Mouse (Mus musculus): ENCODE results near the gene Usp5. TPM values are rescaled to one million over a fixed set of nuclear protein-coding genes. Genes with fewer than 3 reads are reported as not detected.
"Not testable (repeated sequence)": the region's sequence is repeated elsewhere in the genome, so short reads cannot be mapped to it uniquely, and the experiment has no call there.

Gene Usp5
- polyA plus RNA-seq, 1 experiment, result 65.0 TPM

DNA sequence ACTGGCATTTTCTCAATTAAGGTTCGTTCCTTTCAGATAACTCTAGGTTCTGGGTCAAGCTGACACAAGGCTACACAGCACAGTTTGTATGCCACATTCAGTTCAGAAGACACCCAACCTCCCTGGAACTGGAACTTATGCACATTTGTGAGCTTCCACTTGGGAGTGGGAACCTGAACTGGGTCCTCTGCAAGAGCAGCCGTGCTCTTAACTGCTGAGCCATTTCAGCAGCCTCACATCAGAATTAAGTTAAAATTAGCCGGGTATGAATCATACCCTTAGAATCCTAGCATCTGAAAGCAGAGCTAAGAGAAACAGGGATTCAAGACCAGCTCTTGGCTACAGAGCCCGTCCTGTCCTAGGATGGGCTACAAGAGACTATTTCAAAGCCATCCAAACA is 21.9 kb downstream of the Usp5 start:
- TF ChIP-seq CTCF (IDR thresholded peaks at IDR 0.05; ENCODE audit: low read depth, low read length) (no peak), POLR2A (IDR thresholded peaks at IDR 0.05; ENCODE audit: borderline replicate concordance, low read depth, low read length) (no peak)
- H3K27ac ChIP-seq (ENCODE audit: insufficient read depth, low read depth, low read length), result peak overlapping the region; percentile 94
- no peak overlapping the region for H3K4me3 ChIP-seq (ENCODE audit: insufficient read depth, low read length)
- H3K4me1 ChIP-seq (ENCODE audit: control insufficient read depth, insufficient read depth, low read length), result peaks cover 35% of the 10 kb centered on the region

DNA sequence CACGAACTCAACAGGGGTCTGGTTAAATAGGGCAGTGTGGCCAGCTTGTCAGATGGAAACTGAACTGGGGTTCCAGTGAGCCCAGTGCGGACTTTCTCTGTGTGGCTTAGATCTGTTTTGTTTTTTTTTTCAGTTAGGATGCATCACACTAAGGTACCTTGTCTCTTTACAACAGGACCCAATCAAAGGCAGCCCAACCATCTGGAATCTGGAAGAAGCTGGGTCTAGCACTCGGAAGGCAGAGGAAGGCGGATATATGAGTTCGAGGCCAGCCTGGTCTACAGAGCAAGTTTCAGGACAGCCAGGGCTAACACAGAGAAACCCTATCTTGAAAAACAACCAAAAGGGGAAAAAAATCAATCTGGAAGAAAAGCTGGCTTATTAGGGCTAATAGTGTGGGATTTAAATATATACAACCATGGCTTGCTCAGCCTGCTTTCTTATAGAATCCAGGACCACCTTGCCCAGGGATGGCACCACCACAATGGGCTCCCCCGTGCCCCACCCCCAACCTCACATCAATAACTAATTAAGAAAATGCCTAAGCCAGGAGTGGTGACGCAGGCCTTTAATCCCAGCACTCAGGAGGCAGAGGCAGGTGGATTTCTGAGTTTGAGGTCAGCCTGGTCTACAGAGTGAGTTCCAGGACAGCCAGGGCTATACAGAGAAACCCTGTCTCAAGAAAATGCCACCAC is 22.7 kb downstream of the Usp5 start:
- Histone ChIP-seq H3K4me1 (ENCODE audit: control insufficient read depth, insufficient read depth, low read length) (peaks cover 27% of the 10 kb centered on the region), H3K27ac (ENCODE audit: insufficient read depth, low read depth, low read length) (peak overlapping the region; percentile 98), H3K4me3 (ENCODE audit: insufficient read depth, low read length) (peak overlapping the region; percentile 31)
- TF ChIP-seq CTCF (IDR thresholded peaks at IDR 0.05; ENCODE audit: low read depth, low read length), result no peak

DNA sequence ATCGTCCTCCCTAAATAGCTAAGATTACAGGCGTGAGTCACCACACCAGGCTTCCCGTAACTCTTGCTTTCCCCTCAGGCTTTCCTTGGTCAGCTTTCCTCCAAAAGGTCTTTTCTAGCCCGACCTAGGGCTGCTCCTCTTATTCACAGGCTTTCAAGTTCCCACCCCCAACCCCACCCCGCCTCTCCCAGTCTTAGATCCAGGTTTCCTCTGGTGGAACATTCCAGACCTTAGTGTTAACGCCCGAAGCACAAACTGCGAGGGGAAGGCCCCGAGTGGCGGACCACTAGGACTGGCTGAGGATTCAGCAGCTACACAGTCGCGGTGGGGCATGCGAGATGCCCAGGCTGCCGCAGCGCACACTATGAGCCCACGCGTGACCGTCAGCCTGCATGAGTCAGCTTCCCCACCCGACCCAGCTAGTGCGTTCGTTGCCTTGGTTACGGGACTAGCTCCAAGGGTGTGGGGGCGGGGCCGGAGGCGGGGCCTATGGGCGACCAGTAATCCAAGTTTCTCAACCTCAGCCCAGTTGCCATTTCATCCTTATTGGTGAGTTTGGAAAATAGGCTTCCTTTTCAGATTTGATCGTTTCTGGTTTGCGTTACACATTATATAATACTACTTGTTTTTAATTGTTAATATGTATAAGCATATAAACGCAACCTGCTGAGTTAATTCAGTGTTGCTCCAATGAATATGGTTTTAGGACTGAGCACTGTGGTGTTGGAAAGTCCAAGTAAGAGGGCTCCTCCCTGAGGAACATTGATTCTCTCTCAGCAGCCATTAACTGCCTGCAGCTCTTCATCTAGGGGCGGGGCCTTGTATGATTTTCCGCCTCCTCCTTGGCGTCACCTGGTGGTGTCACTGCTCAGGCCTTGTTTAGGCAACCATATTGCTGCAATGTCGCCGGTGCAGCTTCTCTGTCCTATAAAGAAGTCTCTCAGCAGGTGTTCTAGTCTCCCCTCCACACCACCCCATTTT is 23.7 kb downstream of the Usp5 start:
- Histone ChIP-seq H3K27ac (ENCODE audit: insufficient read depth, low read depth, low read length) (peak overlapping the region; percentile 98), H3K4me1 (ENCODE audit: control insufficient read depth, insufficient read depth, low read length) (peaks cover 24% of the 10 kb centered on the region), H3K4me3 (ENCODE audit: insufficient read depth, low read length) (peak overlapping the region; percentile 83)
- TF ChIP-seq CTCF (IDR thresholded peaks at IDR 0.05; ENCODE audit: low read depth, low read length) (no peak), POLR2A (IDR thresholded peaks at IDR 0.05; ENCODE audit: borderline replicate concordance, low read depth, low read length) (peak; percentile 88; the same call in 1 of the 2 replicates)

DNA sequence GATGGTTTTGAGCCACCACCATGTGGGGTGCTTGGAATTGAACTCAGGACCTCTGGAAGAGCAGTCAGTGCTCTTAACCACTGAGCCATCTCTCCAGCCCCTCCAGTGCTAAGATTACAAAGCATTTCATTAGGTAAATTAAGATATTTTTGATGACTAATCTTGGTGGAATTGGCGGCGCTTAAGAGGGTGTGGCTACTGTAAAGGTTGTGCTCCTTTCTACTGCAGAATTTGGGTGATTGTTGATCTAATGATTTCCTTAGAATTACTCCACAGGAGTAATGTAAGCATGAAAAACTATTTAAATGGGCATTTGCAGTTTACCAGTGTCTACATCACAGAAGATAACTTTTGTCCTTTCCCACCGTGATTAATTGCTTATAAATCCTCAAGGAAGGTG is 24.9 kb downstream of the Usp5 start:
- TF ChIP-seq CTCF (IDR thresholded peaks at IDR 0.05; ENCODE audit: low read depth, low read length) (no peak), POLR2A (IDR thresholded peaks at IDR 0.05; ENCODE audit: borderline replicate concordance, low read depth, low read length) (no peak)
- Histone ChIP-seq H3K4me3 (ENCODE audit: insufficient read depth, low read length) (peak overlapping the region; percentile 83), H3K27ac (ENCODE audit: insufficient read depth, low read depth, low read length) (peak overlapping the region; percentile 98), H3K4me1 (ENCODE audit: control insufficient read depth, insufficient read depth, low read length) (peaks cover 22% of the 10 kb centered on the region)

DNA sequence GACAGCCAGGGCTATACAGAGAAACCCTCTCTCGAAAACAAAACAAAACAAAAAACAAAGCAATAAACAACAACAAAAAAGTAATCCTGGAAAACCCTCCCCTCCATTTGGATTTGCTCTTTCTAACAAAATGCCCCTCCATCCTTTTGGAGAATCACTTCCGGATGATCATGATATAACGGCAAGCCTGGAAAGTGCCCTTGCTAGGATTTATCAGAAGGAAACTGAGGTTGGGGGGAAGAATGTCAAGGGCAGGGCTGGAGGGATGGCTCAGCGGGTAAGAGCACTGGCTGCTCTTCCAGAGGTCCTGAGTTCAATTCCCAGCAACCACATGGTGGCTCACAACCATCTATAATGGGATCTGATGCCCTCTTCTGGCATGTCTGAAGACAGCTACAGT is 25.6 kb downstream of the Usp5 start:
- not testable (repeated sequence) for H3K27ac ChIP-seq (ENCODE audit: insufficient read depth, low read depth, low read length); H3K4me3 ChIP-seq (ENCODE audit: insufficient read depth, low read length)
- peaks cover 22% of the 10 kb centered on the region for H3K4me1 ChIP-seq (ENCODE audit: control insufficient read depth, insufficient read depth, low read length)

DNA sequence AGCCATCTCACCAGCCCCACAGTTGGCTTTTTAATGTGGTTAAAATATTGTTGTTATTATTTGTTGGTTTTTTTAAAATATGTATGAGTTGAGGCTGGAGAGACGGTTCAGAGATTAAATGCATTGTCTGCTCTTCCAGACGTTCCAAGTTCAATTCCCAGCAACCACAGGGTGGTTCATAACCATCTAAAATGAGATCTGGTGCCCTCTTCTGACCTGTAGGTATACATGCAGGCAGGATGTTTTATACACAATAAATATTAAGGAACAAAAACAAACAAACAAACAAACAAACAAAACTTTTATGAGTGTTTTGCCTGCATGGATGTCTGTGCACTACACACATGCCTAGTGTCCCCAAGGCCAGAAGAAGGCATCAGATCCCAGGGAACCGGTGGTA is 26.2 kb downstream of the Usp5 start:
- Histone ChIP-seq H3K4me3 (ENCODE audit: insufficient read depth, low read length) (no peak overlapping the region), H3K27ac (ENCODE audit: insufficient read depth, low read depth, low read length) (no peak overlapping the region)
- TF ChIP-seq CTCF (IDR thresholded peaks at IDR 0.05; ENCODE audit: low read depth, low read length) (no peak), POLR2A (IDR thresholded peaks at IDR 0.05; ENCODE audit: borderline replicate concordance, low read depth, low read length) (no peak)

DNA sequence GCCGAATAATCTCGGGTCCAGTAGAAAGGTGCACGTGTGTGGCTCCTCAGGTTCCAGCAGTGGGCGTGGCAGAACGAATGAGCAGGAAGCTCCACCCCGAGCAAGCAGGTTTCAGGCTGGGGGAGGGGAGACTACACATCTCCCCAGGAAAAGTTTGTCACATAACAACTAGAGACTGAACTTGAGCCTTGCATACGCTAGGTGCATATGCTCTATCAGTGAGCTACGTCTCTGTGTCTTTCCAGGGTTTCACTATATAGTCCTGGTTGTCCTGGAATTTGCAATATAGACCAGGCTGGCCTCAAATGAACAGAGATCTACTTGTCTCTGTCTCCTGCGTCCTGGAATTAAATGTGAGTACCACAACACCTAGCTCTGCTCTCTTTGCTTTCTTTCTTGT is 26.9 kb downstream of the Usp5 start:
- H3K27ac ChIP-seq (ENCODE audit: insufficient read depth, low read depth, low read length); H3K4me3 ChIP-seq (ENCODE audit: insufficient read depth, low read length): not testable (repeated sequence)
- peaks cover 13% of the 10 kb centered on the region for H3K4me1 ChIP-seq (ENCODE audit: control insufficient read depth, insufficient read depth, low read length)

More for the DNA sequence above, 26.2 kb downstream of the Usp5 start:
- peaks cover 20% of the 10 kb centered on the region for H3K4me1 ChIP-seq (ENCODE audit: control insufficient read depth, insufficient read depth, low read length)

DNA sequence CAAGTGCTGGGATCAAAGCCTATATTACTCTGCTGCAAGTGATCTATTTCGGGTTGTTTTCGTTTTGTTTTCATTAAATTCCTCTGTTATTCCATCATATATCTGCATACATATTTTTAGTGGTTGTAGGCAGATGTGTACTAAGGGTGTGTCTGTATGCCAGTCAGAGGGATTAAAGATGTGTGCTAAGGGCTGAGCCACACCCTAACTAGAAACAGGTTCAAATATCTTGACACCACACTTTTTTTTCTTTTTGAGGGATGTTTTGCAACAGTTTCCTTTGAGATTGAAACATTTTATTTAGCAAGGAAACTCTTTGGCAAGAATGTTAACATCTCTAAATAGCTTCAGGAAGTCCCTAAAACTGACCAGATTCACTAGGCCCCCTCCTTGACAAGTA is 33.1 kb downstream of the Usp5 start:
- H3K4me3 ChIP-seq (ENCODE audit: insufficient read depth, low read length), result no peak overlapping the region
- no peaks in the 10 kb centered on the region for H3K4me1 ChIP-seq (ENCODE audit: control insufficient read depth, insufficient read depth, low read length)
- no peak for TF ChIP-seq CTCF (IDR thresholded peaks at IDR 0.05; ENCODE audit: low read depth, low read length)
- no peak for TF ChIP-seq POLR2A (IDR thresholded peaks at IDR 0.05; ENCODE audit: borderline replicate concordance, low read depth, low read length)
- H3K27ac ChIP-seq (ENCODE audit: insufficient read depth, low read depth, low read length), result no peak overlapping the region

DNA sequence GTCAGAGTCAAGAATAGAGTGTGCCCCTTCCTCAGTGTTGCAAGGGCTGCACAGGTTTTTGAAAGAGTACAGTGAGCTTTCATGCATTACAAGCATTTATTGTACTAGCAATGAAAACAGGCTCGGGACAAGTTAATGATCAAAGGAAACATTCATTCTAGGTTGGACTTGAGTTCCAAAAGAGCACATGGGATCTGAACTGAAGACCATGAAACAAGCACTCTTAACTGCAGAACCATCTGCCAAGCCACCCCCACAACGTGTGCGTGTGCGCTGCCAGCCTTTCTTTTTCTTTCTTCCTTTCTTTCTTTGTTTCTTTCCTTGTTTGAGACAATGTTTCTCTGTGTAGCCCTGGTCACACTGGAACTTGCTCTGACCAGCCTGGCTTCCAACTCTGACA is 33.5 kb downstream of the Usp5 start:
- no peak overlapping the region for H3K27ac ChIP-seq (ENCODE audit: insufficient read depth, low read depth, low read length)
- no peak for TF ChIP-seq POLR2A (IDR thresholded peaks at IDR 0.05; ENCODE audit: borderline replicate concordance, low read depth, low read length)
- TF ChIP-seq CTCF (IDR thresholded peaks at IDR 0.05; ENCODE audit: low read depth, low read length), result no peak

DNA sequence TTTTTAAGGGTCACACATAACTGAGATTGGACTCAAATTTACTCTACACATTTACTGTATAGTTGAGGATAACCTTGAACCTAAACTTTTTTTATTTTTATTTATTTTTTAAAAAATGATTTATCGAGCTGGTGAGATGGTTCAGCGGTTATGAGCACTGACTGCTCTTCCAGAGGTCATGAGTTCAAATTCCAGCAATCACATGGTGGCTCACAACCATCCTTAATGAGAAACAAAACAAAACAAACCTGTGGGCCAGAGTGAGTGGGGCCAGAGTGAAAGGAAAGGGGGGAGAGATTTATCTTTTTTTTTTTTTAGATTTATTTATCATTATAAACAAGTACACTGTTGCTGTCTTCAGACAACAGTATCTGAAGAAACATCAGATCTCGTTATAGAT is 37.4 kb downstream of the Usp5 start:
- TF ChIP-seq CTCF (IDR thresholded peaks at IDR 0.05; ENCODE audit: low read depth, low read length), result no peak
- TF ChIP-seq POLR2A (IDR thresholded peaks at IDR 0.05; ENCODE audit: borderline replicate concordance, low read depth, low read length), result no peak
- Histone ChIP-seq H3K27ac (ENCODE audit: insufficient read depth, low read depth, low read length) (no peak overlapping the region), H3K4me3 (ENCODE audit: insufficient read depth, low read length) (no peak overlapping the region), H3K4me1 (ENCODE audit: control insufficient read depth, insufficient read depth, low read length) (peaks cover 7% of the 10 kb centered on the region)

More for the DNA sequence above, 33.5 kb downstream of the Usp5 start:
- Histone ChIP-seq H3K4me1 (ENCODE audit: control insufficient read depth, insufficient read depth, low read length) (no peaks in the 10 kb centered on the region), H3K4me3 (ENCODE audit: insufficient read depth, low read length) (no peak overlapping the region)
